Mouse (Mus musculus) cerebellum, adult 2 months (tissue): ENCODE data around the gene Slc22a1. TPM values are rescaled to one million over a fixed set of nuclear protein-coding genes. Genes with fewer than 3 reads are reported as not detected.

Experiments
- DNase-seq, 2 experiments: peaks; one replicate each; pipeline ENCODE4 v3.0.0; 2021
- H3K27ac ChIP-seq: fragments of 200-500 bp; 2 replicates; pipeline ENCODE4 v1.5.1; 2012; ENCODE audit warnings: low read length, control low read depth, inconsistent platforms; ENCODE audit not compliant: insufficient read depth
- H3K27me3 ChIP-seq: fragments of 200-500 bp; 2 replicates; pipeline ENCODE4 v1.6.1; 2012; ENCODE audit warnings: inconsistent platforms, mild to moderate bottlenecking, low read length, moderate library complexity; ENCODE audit not compliant: control insufficient read depth, insufficient read depth
- H3K4me1 ChIP-seq: fragments of 200-500 bp; 2 replicates; pipeline ENCODE4 v1.6.1; 2011; ENCODE audit warnings: low read length; ENCODE audit not compliant: control insufficient read depth, insufficient read depth
- H3K4me3 ChIP-seq: fragments of 200-500 bp; replicated peaks from 2 replicates; pipeline ENCODE3; 2011; ENCODE audit warnings: mild to moderate bottlenecking, low read depth, low read length, control low read depth; ENCODE audit not compliant: insufficient read depth
- CTCF ChIP-seq: fragments of 200-500 bp; IDR thresholded peaks from 2 replicates; pipeline ENCODE4 v1.5.1; 2011; ENCODE audit warnings: low read depth, mild to moderate bottlenecking, control low read depth, low read length, moderate library complexity, borderline replicate concordance; ENCODE audit not compliant: insufficient read depth
- POLR2A ChIP-seq: fragments of 200-500 bp; IDR thresholded peaks from 2 replicates; pipeline ENCODE4 v1.6.1; 2011; ENCODE audit warnings: low read length, control low read depth, borderline replicate concordance; ENCODE audit not compliant: insufficient read depth
- WGBS: fragments of 180-500 bp; shearing (Covaris S2); methylation state at CpG from one replicate; pipeline ENCODE4 v1.1.7; 2018; 5-methylcytosine and 5-hydroxymethylcytosine counted together
- polyA plus RNA-seq: library from polyadenylated mRNA; depleted of rRNA; stranded (reverse); fragments of >200 nt; gene quantifications from 2 replicates; pipeline ENCODE4 v1.2.3, GENCODE M21; 2012; rRNA removed

Slc22a1 gene
- polyA plus RNA-seq, result 0.19 and 0.46 TPM in 2 replicates

DNA sequence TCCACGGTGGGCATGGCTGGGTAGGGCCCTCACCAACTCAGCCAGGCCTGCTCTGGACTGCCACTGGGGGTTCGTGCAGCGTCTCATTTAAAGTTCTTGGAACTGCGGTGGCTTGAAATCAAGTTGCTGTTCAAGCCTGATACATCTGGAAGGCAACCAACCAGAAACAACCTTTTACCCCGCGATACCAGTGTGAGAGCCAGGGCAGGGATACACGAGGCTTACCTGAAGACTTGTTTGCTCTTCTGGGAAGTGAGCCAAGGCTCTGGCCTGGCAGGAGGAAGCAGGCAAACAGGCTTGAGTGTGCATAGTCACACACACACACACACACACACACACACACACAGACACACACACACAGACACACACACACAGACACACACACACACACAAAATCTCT lies at the start of gene Slc22a1:
Gene Slc22a1, minus strand, starts transcription at position 184 of the 400 bp plus-strand sequence.
- Histone ChIP-seq H3K4me3 (no peak within 1 kb of the TSS), H3K4me1 (no peaks in the 10 kb centered on the region), H3K27ac (no peak within 1 kb of the TSS), H3K27me3 (no peaks in the 10 kb centered on the region)
- 66% methylated on average over 7 of the region's 7 CpGs for WGBS
- no peak for TF ChIP-seq POLR2A
- TF ChIP-seq CTCF, result no peak
- no peak for DNase-seq

DNA sequence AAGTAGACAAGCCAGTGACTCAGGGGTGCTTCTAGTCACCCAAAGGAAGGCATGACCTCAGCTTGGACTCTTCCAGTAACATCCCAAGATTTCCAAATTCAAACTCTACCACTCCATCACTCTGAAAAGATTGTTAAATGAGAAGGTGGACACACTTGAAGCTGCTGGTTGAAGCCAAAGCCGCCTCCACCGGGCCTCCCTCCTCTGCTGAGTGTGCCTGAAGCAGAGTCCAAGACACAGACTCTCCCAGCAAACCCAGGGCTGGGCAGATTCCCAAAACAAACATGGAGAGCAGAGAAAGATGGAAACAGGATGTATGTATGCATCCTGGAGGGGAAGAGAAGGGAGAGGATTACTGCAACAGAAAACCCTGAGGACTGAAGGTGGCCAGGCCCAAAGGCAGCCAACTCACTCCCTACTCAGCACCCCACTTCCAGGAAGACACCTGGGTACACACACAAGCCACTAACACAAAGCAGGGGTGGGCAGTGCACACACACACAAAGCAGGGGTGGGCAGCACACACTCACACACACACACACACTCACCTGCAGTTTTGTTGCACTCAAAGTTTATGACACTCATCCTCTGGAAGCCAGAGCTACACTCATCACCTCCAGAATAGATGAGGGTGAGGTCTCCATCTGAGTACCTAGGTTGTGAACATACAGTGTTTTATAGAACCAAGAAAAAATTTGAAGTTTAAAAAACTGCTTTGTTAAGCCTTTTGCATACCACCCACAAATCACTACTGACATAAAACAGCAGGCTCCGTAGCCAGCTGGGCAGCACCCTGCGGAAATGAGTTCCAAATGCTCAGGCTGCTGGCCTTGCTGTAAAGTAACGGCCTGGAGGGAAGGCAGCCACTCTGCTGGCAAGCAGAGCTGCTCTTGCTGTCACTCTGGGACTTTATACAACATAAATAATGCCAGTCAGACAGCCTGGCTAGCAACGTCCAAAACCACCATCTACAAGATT lies 49.4 kb upstream of the Slc22a1 start:
- Histone ChIP-seq H3K4me3 (no peak overlapping the region), H3K27me3 (no peaks in the 10 kb centered on the region), H3K4me1 (peaks cover 49% of the 10 kb centered on the region), H3K27ac (peak overlapping the region; percentile 29; the same call in 1 of the 2 replicates)
- peak; percentile 47 to 50 for DNase-seq
- no peak for TF ChIP-seq CTCF
- no peak for TF ChIP-seq POLR2A
- WGBS, result 21% methylated on average over 6 of the region's 6 CpGs

DNA sequence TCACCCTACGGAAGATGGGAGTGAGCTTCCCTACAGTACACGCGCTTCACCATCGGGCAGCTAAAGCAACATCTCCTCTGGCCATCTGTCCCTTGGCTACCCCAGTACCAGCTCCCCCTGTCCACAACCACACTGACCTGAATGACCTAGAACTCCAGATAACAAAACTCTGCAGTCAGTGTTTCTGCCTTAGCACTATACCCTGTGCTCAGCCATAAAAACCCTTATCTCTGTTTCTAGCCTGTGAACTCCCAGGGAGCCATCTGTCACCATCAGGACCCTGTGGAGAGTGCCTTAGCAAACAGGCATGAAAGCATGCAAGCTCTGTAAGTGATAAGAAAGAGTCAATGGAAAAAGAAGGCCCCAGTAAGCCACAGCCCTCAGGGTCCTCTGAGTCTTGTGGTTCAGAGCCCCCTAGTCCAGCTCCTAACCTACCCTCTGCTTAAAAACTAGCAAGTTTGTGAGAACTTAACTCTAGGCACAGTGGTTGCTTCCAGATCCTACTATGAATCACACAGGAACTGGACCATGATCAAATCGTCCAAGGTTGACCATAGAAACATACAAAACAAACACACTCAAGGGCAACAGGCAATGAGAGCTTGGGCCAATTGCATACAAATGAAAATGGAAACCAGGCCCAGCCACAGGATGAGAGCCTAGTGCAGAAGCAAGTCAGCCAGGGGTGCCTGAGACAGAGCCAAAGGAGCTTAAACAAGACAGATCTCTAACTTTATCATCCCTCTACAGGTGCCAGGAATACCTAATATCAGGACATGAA lies 48.5 kb upstream of the Slc22a1 start:
- DNase-seq, result peak; percentile 56
- WGBS, result 20% methylated on average over 5 of the region's 5 CpGs
- Histone ChIP-seq H3K27me3 (no peaks in the 10 kb centered on the region), H3K4me1 (peaks cover 58% of the 10 kb centered on the region), H3K4me3 (no peak overlapping the region), H3K27ac (peak overlapping the region; percentile 75)
- TF ChIP-seq POLR2A (no peak), CTCF (no peak)

DNA sequence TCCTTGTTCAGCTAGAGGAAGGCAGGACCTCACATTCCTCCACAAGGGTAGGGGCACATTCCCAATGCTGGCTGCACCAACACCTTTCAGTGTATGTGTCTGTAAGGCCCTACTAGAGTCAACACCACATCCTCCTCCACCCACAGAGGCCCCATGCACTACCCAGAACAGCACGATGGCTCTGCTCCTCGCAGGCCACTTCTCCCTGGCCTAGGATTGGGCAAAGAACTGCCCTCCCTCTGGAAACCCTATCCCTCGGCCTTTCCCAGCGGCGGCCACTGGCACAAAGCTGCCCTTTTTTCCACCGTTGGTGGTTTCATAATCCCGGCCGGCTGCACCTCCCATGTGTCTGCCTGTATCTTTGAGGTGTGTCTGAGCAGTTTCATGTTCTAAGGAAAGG lies 47.0 kb upstream of the Slc22a1 start:
- WGBS, result 66% methylated on average over 8 of the region's 8 CpGs
- TF ChIP-seq CTCF (no peak), POLR2A (no peak)
- Histone ChIP-seq H3K4me3 (no peak overlapping the region), H3K4me1 (peaks cover 66% of the 10 kb centered on the region), H3K27me3 (no peaks in the 10 kb centered on the region), H3K27ac (peak overlapping the region; percentile 60)
- no peak for DNase-seq

DNA sequence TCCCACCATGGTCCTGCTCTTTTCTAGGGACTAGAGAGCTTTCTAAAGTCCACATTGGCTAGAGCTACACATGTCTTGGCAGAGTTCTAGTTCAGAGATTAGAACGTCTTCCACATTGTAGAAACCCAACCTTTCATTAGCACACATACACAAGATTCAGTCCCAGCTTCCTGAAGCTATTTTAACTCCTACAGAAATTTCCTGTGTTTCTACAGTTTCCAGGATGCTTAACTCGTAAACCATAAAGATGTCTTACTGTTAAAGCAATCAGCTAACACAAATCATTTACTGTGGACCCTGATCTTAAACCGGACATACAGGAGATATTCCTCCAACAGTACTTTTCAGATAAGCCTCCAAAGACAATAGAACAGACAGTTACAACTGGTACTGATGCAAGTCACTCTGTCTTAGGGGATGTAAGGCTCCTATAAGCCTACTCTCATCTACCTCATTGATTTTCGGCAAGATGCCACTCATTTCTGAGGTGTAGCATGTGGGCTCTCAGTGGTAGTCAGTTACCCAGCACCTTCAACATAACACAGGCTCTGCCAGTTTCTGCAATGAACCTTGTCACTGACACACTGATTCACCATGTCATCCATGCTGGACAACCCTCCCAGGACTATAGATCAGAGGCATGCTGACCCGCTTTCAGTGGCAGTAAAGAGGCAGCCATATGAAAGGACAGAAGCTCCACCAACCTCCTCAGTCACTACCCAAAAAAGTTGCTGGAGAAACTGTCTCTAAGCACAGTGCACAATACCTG lies 45.7 kb upstream of the Slc22a1 start:
- TF ChIP-seq POLR2A (no peak), CTCF (no peak)
- peaks cover 78% of the 10 kb centered on the region for H3K4me1 ChIP-seq
- 42% methylated on average over 5 of the region's 5 CpGs for WGBS

GRCm38 (mm10) chr17:12718251-12718650 lies 42.6 kb upstream of the Slc22a1 start:
- no peaks in the 10 kb centered on the region for H3K27me3 ChIP-seq
- TF ChIP-seq POLR2A, result no peak
- TF ChIP-seq CTCF, result no peak
- 11% methylated on average over 7 of the region's 7 CpGs for WGBS
- peaks cover 54% of the 10 kb centered on the region for H3K4me1 ChIP-seq
- peak overlapping the region; percentile 88 for H3K27ac ChIP-seq
- DNase-seq, result peak; percentile 70 to 89
- H3K4me3 ChIP-seq, result no peak overlapping the region

More for the DNA sequence above, 45.7 kb upstream of the Slc22a1 start:
- no peaks in the 10 kb centered on the region for H3K27me3 ChIP-seq
- H3K27ac ChIP-seq, result peak overlapping the region; percentile 15; the same call in 1 of the 2 replicates
- DNase-seq, result peak; percentile 44 to 67
- H3K4me3 ChIP-seq, result no peak overlapping the region

- no peak for TF ChIP-seq CTCF
- no peak for TF ChIP-seq POLR2A
- H3K4me1 ChIP-seq, result peaks cover 50% of the 10 kb centered on the region
- no peak for DNase-seq
- WGBS, result 66% methylated on average over 4 of the region's 4 CpGs
- peak overlapping the region; percentile 88 for H3K27ac ChIP-seq
- no peak overlapping the region for H3K4me3 ChIP-seq
- no peaks in the 10 kb centered on the region for H3K27me3 ChIP-seq
Observed at GRCm38 (mm10) chr17:12717445-12717844, 41.8 kb upstream of the Slc22a1 start.
